Comparison of ENCODE assay signal across 8 mouse cellular contexts in genomic region chr17:72836158-72837115, GRCm38 (mm10). TPM values are rescaled to one million over a fixed set of nuclear protein-coding genes. Genes with fewer than 3 reads are reported as not detected.
DNase-seq lines count a peak whose midpoint lies in the region; ATAC-seq lines count a peak whose summit lies in the region.

Ypel5 (plus strand) TSS chr17:72836453.

- peak; percentile 99 for ATAC-seq in hindbrain, embryonic 12.5 days (ENCODE audit: low FRiP score)

- peak within 1 kb of the TSS; percentile 98 for H3K9ac ChIP-seq in hindbrain, embryonic 12.5 days

- H3K27me3 ChIP-seq in hindbrain, embryonic 12.5 days: no peaks in the 10 kb centered on the region

- peak within 1 kb of the TSS; percentile 69 for H3K4me2 ChIP-seq in hindbrain, embryonic 12.5 days (replicated peaks)

- peaks cover 7% of the 10 kb centered on the region for H3K4me1 ChIP-seq in hindbrain, embryonic 12.5 days

- no peaks in the 10 kb centered on the region for H3K9me3 ChIP-seq in hindbrain, embryonic 12.5 days (replicated peaks)

- 1% methylated on average over 65 of the region's 93 CpGs for WGBS in hindbrain, embryonic 12.5 days

- H3K36me3 ChIP-seq in hindbrain, embryonic 12.5 days: no peaks in the 10 kb centered on the region

- DNase-seq in NIH3T3 (ENCODE audit: low read depth): peak; percentile 99
- DNase-seq in cerebellum, postnatal 10 days: peak; percentile 99 to 100
- DNase-seq in frontal cortex, postnatal 10 days (ENCODE audit: low spot score in 2 of 2): peak; percentile 98 to 99
- DNase-seq in layer of hippocampus, postnatal 14 days (ENCODE audit: low spot score in 2 of 2): peak; percentile 96 to 99
- DNase-seq in lung, postnatal 14 days: peak; percentile 98
- peak; percentile 96 for DNase-seq in retina, adult 2 months (ENCODE audit: low read depth, low spot score)
- DNase-seq in thymus, postnatal 36 days: peak; percentile 98 to 100

- H3K4me3 ChIP-seq in hindbrain, embryonic 12.5 days: peak within 1 kb of the TSS; percentile 95

- H3K27ac ChIP-seq in hindbrain, embryonic 12.5 days: peak within 1 kb of the TSS; percentile 97

RNA-seq across cellular contexts. Expression of gene Ypel5, which starts in this region (rescaled TPM):
- 80.7 and 88.9 TPM in 2 replicates for polyA plus RNA-seq in hindbrain, embryonic 12.5 days (2016; fragmentation: Nextera tagmentation; extraction: Ambion mirVana)
- 10 to 100 TPM; 62.9 to 66.0 TPM for total RNA-seq in layer of hippocampus, postnatal 14 days (2021)

Comparison
In these comparisons a context has a peak if more than half of its experiments do, and no peak if none do; other contexts are left out.
1. Peak in every context shown above with its lines: DNase-seq, ATAC-seq, H3K4me3 ChIP-seq and H3K27ac ChIP-seq.